Mouse (Mus musculus) lung, adult 2 months (tissue): Measurements from ENCODE around the gene Rab3a. TPM values are rescaled to one million over a fixed set of nuclear protein-coding genes. Genes with fewer than 3 reads are reported as not detected.

ENCODE experiments used
- DNase-seq: peaks from one replicate; pipeline ENCODE4 v3.0.0; 2022
- H3K4me1 ChIP-seq: fragments of 200-500 bp; 2 replicates; pipeline ENCODE4 v1.6.1; 2011; ENCODE audit warnings: low read length; ENCODE audit not compliant: control insufficient read depth, insufficient read depth
- H3K4me3 ChIP-seq: fragments of 200-500 bp; replicated peaks from 2 replicates; pipeline ENCODE3; 2011; ENCODE audit warnings: low read depth, mild to moderate bottlenecking, control low read depth, low read length; ENCODE audit errors: extremely low read depth
- CTCF ChIP-seq: fragments of 200-500 bp; IDR thresholded peaks from 2 replicates; pipeline ENCODE4 v1.5.1; 2011; ENCODE audit warnings: mild to moderate bottlenecking, low read length, control low read depth; ENCODE audit not compliant: insufficient read depth
- POLR2A ChIP-seq: fragments of 200-500 bp; IDR thresholded peaks from 2 replicates; pipeline ENCODE4 v1.6.1; 2011; ENCODE audit warnings: low read depth, mild to moderate bottlenecking, control low read depth, low read length, borderline replicate concordance; ENCODE audit errors: extremely low read depth
- WGBS: fragments of 180-500 bp; shearing (Covaris S2); methylation state at CpG from one replicate; pipeline ENCODE4 v1.1.7; 2018; 5-methylcytosine and 5-hydroxymethylcytosine counted together
- polyA plus RNA-seq: library from polyadenylated mRNA; depleted of rRNA; stranded (reverse); fragments of >200 nt; gene quantifications from 2 replicates; pipeline ENCODE4 v1.2.3, GENCODE M21; 2012

The Rab3a gene
- polyA plus RNA-seq, 1 experiment: 46.4 TPM

DNA sequence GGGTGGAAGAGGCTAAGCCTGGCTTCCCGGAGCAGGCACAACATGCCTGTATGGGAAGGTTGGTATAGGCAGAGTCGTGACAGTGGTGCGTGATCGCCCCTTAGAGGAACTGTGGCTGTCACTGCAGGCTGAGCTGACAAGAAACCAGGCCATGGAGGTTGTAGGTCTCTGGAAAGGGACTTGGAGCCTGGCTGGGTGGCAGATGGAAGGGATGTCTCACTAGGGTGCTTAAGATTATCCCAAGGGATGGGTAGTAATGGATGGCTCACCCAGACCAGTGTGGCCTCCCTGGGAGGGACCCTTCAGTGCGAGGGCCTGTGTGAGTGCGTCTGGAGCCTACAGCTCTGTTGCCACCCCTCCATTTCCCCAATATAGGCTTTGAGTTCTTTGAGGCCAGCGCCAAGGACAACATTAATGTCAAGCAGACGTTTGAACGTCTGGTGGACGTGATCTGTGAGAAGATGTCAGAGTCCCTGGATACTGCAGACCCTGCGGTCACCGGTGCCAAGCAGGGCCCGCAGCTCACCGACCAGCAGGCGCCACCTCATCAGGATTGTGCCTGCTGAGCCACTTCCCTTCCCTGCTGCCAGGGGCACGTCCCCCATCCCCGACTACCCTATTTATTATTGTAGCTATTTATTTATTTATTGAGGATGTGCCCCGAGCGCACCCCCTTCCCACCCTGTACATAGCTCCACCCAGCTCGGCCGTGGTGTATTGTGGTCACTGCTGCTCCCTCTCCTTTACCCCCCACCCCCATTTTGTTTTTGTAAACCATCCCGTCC is 3.2 kb downstream of the Rab3a start:
- DNase-seq: no peak
- no peak overlapping the region for H3K4me3 ChIP-seq
- peak; percentile 4; the same call in 1 of the 2 replicates for TF ChIP-seq POLR2A
- peak; percentile 67 for TF ChIP-seq CTCF
- H3K4me1 ChIP-seq: peaks cover 24% of the 10 kb centered on the region
- WGBS: 72% methylated on average over 22 of the region's 22 CpGs

DNA sequence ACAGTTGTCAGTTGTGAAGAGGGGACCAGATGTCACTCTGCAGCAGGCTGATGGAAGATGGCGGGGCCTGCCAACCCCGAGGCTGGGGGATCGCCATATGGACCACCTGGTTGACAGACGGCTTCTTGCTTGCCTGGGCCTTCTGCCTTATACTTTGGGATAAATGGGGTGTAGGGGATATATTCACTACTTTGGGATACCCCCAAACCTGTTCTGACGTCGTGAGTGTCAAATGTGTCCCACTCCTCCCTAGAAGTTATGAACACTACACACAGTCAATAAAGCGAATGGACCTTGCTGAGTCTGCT is 3.8 kb downstream of the Rab3a start:
- H3K4me1 ChIP-seq: peaks cover 21% of the 10 kb centered on the region
- no peak for DNase-seq
- no peak overlapping the region for H3K4me3 ChIP-seq
- no peak for TF ChIP-seq POLR2A
- TF ChIP-seq CTCF: no peak
- WGBS: 83% methylated on average over 7 of the region's 7 CpGs

GRCm38 (mm10) chr8:70758616-70759561 is 4.4 kb downstream of the Rab3a start:
- DNase-seq: peak; percentile 64
- no peak overlapping the region for H3K4me3 ChIP-seq
- WGBS: 48% methylated on average over 19 of the region's 19 CpGs
- TF ChIP-seq CTCF (no peak), POLR2A (peak; percentile 52; the same call in 1 of the 2 replicates)
- H3K4me1 ChIP-seq: peaks cover 16% of the 10 kb centered on the region

GRCm38 (mm10) chr8:70760350-70760749 is 5.9 kb downstream of the Rab3a start:
- TF ChIP-seq CTCF (no peak), POLR2A (no peak)
- DNase-seq: no peak
- WGBS: under 1% methylated on average over 22 of the region's 22 CpGs
- peak overlapping the region; percentile 83 for H3K4me3 ChIP-seq
- peaks cover 13% of the 10 kb centered on the region for H3K4me1 ChIP-seq

DNA sequence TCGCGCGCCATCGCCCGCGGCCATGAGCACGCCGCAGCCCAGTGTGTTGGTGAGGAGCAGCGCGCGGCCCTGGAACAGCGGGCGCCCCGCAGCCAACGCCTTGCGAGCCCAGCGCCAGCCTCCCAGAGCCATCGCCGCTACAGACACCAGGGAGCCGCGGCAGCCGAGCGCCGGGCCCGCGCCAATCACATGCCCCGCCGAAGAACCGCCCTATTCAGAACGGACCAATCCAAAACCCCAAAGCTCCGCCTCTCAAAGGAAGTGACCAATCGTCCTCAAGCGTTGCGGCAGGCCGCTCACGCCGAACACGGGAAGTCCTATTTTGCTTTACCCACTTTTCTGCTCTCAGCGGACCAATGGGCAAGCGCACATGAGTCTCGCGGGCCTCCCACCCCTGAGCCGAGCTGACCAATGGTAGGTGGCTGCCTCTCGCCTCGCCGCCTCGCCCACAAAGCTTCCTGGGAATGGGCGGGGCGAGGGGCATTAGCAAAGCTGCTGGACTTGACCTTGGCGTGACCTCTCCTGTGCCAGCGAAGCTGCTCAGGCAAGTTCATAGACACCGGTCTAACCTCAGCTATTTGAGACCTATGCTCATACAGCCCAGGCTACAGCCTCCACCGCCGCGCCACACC is 6.4 kb downstream of the Rab3a start, which contains the start of gene Mpv17l2:
TSS of gene Mpv17l2 (minus strand) at position 172 of the 632 bp plus-strand sequence.
- no peak for TF ChIP-seq CTCF
- peak; percentile 46; the same call in 1 of the 2 replicates for TF ChIP-seq POLR2A
- under 1% methylated on average over 55 of the region's 55 CpGs for WGBS

DNA sequence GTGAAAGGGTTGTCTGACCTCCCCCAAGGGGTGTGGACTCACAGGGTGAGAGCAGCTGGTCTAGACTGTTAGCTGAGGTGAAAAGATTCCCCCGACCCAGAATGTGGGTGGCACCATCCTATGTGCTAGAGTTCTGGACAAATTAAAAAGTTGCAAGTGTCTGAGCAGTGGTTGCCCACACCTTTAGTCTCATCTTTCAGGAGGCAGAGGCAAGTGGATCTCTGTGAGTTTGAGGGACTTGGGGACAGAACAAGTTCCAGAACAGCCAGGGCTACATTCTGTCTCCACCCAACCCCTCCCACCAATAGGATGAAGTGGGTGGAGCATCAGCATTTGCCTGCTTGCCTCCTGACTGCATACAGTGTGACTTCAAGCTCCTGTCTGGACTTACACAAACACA is 7.6 kb downstream of the Rab3a start:
- WGBS: 65% methylated on average over 1 of the region's 1 CpGs
- no peak for DNase-seq
- H3K4me1 ChIP-seq: peaks cover 25% of the 10 kb centered on the region
- no peak overlapping the region for H3K4me3 ChIP-seq
- TF ChIP-seq CTCF (no peak), POLR2A (no peak)

More for the DNA sequence above, 6.4 kb downstream of the Rab3a start, which contains the start of gene Mpv17l2:
- peaks cover 14% of the 10 kb centered on the region for H3K4me1 ChIP-seq
- H3K4me3 ChIP-seq: peak within 1 kb of the TSS; percentile 83
- peak; percentile 94 for DNase-seq

GRCm38 (mm10) chr8:70763354-70763753 is 8.9 kb downstream of the Rab3a start:
- TF ChIP-seq CTCF: peak; percentile 71
- TF ChIP-seq POLR2A: no peak
- peaks cover 25% of the 10 kb centered on the region for H3K4me1 ChIP-seq
- H3K4me3 ChIP-seq: no peak overlapping the region
- peak; percentile 53 for DNase-seq
- WGBS: 8% methylated on average over 3 of the region's 3 CpGs

GRCm38 (mm10) chr8:70764026-70764425 is 9.5 kb downstream of the Rab3a start:
- WGBS: 73% methylated on average over 8 of the region's 8 CpGs

GRCm38 (mm10) chr8:70764676-70765075 is 10.2 kb downstream of the Rab3a start:
- 86% methylated on average over 13 of the region's 13 CpGs for WGBS
- TF ChIP-seq CTCF (no peak), POLR2A (no peak)
- Histone ChIP-seq H3K4me1 (peaks cover 22% of the 10 kb centered on the region), H3K4me3 (no peak overlapping the region)
- no peak for DNase-seq

More at GRCm38 (mm10) chr8:70764026-70764425, 9.5 kb downstream of the Rab3a start:
- Histone ChIP-seq H3K4me1 (peaks cover 25% of the 10 kb centered on the region), H3K4me3 (no peak overlapping the region)
- no peak for DNase-seq
- no peak for TF ChIP-seq CTCF
- TF ChIP-seq POLR2A: no peak
